Mouse (Mus musculus) heart, postnatal 36 days (tissue): ENCODE results near the gene Dcp1a. TPM values are rescaled to one million over a fixed set of nuclear protein-coding genes. Genes with fewer than 3 reads are reported as not detected.

ENCODE experiments used
- DNase-seq, 2 experiments: peaks; one replicate each; pipeline ENCODE4 v3.0.0; 2021 to 2022
- intact Hi-C: fragments of 180-260 bp; cut with DNase I; formaldehyde crosslinking; loops from one replicate; pipeline ENCODE4 v1.15.1; 2025
- microRNA-seq, 2 experiments: library from miRNA; unstranded; fragments of <30 nt; microRNA quantifications; one replicate each; pipeline ENCODE4 v1.2.0; 2021; ENCODE audit warnings: borderline number of aligned reads in 2 of 2
- total RNA-seq, 2 experiments: library from RNA; stranded (reverse); gene quantifications; 2 replicates each; pipeline ENCODE4 v1.2.3; 2021

The Dcp1a gene
- total RNA-seq, 2 experiments from 2014 or later: 11.6 to 12.6 TPM

- DNase-seq: no peak
- intact Hi-C loops: no loop called here
Measured at GRCm38 (mm10) chr14:30553185-30553584, 73.8 kb downstream of the Dcp1a start.

DNA sequence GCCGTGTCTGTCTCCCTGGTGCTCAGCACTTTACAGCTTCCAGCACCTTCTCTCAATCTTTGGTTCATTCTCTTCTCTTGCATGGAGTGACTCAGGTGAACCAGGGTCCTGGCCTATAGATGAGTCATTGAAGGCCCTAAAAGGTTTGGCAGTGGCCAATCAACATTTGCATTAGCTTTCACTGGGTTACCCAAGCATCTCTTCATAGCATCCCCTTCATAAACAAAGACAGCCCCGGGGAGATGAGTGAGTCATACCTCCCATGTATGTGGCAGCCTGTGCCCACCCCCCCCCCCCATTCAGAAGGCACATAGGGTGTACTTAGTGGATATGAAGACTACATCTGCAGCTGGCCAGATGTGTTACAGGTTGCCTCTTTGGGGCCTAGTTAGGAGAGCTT, 77.3 kb downstream of the Dcp1a start:
- intact Hi-C loops: no loop called here
- DNase-seq: no peak

- DNase-seq: no peak
- intact Hi-C loops: no loop called here
Measured at GRCm38 (mm10) chr14:30557730-30558129, 78.4 kb downstream of the Dcp1a start.

DNA sequence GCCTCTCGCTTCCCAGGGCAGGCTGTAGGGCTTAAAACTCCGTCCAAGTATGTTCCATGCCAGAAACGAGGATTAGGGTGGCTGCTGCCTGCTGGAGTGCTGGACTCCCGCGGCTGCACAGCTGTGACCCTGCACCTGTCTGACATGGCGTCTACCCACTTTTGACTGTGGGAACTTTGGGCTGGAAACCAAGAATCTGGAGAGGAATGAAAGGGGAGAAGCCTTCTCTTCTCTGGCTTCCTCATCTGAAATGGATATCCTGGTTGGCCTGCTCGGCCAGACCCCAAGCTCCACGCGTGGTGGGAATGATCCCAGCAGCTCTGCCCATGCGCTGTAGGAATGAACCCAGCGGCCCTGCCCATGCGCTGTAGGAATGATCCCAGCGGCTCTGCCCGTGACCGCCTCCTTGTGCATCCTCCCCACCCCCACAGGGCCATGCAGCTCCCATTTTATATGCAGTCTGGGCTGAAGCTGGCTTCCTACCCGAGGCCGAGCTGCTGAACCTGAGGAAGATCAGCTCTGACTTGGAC, 80.1 kb downstream of the Dcp1a start:
- no peak for DNase-seq
- intact Hi-C loops: no loop called here

- no peak for DNase-seq
- intact Hi-C loops: no loop called here
Measured at GRCm38 (mm10) chr14:30560803-30561389, 81.6 kb downstream of the Dcp1a start.

DNA sequence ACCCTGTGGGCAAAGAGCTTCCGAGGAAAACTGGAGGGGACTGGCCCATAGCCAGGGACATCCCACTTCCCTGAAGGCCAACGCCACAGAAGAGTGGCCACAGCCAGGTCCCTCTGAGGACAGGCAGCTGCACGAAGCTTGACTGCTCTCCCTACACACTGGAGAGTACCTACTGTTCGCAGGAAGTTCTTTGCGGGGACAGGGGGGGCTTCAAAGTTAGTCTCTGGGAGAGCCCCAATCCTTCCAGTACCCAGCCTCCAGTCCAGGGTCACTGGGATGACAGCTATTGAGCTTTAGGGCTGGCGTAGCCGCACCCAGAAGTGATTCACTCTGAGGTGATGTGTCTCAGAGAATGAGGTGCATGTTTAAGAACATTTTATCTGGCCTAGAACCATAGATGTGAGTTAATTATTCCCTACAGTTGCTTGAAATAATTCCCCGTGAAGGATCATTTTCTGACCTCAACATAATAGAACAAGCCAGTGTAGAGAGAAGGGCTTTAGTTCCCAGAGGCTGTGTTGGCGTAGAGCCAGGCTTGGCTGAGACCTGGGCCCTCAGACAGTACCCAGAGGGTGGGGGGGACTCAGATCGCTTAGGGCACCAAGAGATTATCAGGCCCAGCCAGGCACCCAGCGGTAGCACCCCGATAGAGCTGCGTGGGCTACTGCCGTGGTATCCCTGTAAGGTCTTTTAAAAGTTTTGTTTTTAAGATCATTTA, 82.3 kb downstream of the Dcp1a start:
- intact Hi-C loops: no loop called here
- DNase-seq: no peak

- intact Hi-C loops: no loop called here
Measured at GRCm38 (mm10) chr14:30562343-30562742, 83.0 kb downstream of the Dcp1a start.

GRCm38 (mm10) chr14:30564451-30564850, 85.1 kb downstream of the Dcp1a start:
- DNase-seq: peak; percentile 72
- intact Hi-C loops: loop anchor here (2.0 kb wide), 1 partner anchor 14 kb away; no protein-coding TSS in a partner anchor

More at GRCm38 (mm10) chr14:30562343-30562742, 83.0 kb downstream of the Dcp1a start:
- no peak for DNase-seq

GRCm38 (mm10) chr14:30566317-30566716, 87.0 kb downstream of the Dcp1a start:
- DNase-seq: no peak
- intact Hi-C loops: no loop called here

DNA sequence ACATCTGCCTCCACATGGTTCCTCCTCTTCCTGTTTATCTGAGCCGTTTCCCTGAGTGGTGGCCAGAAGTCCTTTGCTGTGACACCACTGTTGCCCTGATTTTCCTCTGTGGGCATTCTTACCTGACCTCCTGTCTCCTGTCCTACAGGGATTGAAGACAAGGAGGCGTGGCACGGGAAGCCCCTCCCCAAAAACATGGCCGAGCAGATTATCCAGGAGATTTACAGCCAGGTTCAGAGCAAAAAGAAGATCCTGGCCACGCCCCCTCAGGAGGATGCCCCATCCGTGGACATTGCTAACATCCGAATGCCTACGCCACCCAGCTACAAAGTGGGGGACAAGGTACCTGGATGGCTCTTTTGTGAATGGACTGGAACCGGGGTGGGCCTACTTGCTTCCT, 88.7 kb downstream of the Dcp1a start:
- DNase-seq: no peak
- intact Hi-C loops: no loop called here

- no peak for DNase-seq
- intact Hi-C loops: loop anchor here (5.0 kb wide), 2 partner anchors 48 to 93 kb away; partner anchors contain the start of gene Dcp1a
Measured at GRCm38 (mm10) chr14:30570303-30570702, 91.0 kb downstream of the Dcp1a start.

- no peak for DNase-seq
- intact Hi-C loops: loop anchor here (5.0 kb wide), 2 partner anchors 50 to 95 kb away; partner anchors contain the start of gene Dcp1a
Measured at GRCm38 (mm10) chr14:30572253-30572652, 92.9 kb downstream of the Dcp1a start.

- intact Hi-C loops: loop anchor here (5.0 kb wide), 2 partner anchors 51 to 96 kb away; partner anchors contain the start of gene Dcp1a
- DNase-seq: no peak
Measured at GRCm38 (mm10) chr14:30573235-30573634, 93.9 kb downstream of the Dcp1a start.

DNA sequence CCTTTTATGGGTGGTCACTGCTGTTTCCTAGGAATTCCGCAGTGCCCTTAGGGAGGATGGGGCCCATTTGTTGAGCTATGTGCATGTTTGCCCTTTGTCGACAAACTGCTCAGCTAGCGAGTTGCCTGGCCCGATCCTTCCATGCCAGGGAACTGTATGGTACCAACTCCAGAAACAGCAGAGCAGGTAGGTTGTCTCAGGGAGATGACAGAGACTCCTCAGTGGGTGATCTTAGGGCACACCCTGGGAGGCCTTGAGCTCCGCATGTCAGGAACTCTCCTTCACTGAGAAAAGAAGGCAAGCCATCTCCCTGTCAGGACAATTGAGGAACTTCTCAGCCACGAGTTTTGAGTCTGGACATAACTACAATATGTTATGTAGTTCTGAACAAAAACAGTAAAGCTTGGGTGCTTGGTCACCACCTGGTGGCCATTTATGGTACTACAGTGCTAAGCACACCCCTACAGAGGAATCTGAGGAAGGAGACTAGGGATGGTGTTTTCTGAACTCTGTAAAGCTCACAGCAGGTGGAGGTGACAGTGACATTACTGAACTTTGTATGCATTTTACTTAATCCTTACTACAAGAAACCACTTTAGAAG, 94.7 kb downstream of the Dcp1a start:
- DNase-seq: peak; percentile 81 to 84
- intact Hi-C loops: loop anchor here (2.0 to 5.0 kb wide), 3 partner anchors 52 to 437 kb away; partner anchors contain the start of gene Dcp1a

DNA sequence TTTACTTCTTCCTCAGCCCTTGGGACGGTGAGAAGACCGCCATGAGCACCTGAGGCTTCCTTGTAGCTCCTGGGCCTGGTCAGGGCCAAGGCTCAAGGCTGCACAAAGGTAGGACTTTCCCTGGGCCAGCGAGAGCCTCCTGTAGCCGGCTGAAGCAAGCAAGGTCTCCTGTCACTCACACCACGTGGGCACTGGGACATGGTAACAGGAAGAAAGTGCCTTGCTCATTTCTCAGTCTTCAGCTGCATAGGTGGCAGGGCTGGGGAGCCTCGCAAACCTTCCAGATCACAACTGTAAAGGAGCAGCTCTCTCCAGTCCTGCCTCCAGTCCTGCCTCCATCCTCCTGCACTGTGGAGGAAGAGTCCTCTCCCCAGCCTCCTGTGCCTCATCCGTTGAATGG, 96.5 kb downstream of the Dcp1a start:
- intact Hi-C loops: loop anchor here (2.0 kb wide), 1 partner anchor 439 kb away; no protein-coding TSS in a partner anchor
- DNase-seq: no peak

GRCm38 (mm10) chr14:30576260-30576659, 96.9 kb downstream of the Dcp1a start:
- no peak for DNase-seq
- intact Hi-C loops: no loop called here

Small RNA genes lying within 50 kb of the gene (microRNA-seq; reads per million reads assigned to microRNA genes)
- 7.4 to 10.1 reads per million in 2 experiments for gene Mir3076

Other genes with a start within 250 kb of the Dcp1a start
- 1 to 10 TPM; 2.7 to 3.5 TPM for gene Cacna1d, start 11.9 kb downstream of the Dcp1a start, total RNA-seq
- 10 to 100 TPM; 32.9 to 50.2 TPM for gene Tkt, start 68.8 kb downstream of the Dcp1a start, total RNA-seq
- 10 to 100 TPM; 10.5 to 14.3 TPM for gene Prkcd, start 146.7 kb downstream of the Dcp1a start, total RNA-seq
- 1 to 10 TPM; 6.8 to 7.4 TPM for gene Rft1, start 174.8 kb downstream of the Dcp1a start, total RNA-seq
- gene Sfmbt1, start 235.3 kb downstream of the Dcp1a start, total RNA-seq: 10 to 100 TPM; 11.1 to 13.4 TPM